Mouse (Mus musculus) forebrain, embryonic 14.5 days (tissue): ENCODE data around the gene Tep1. TPM values are rescaled to one million over a fixed set of nuclear protein-coding genes. Genes with fewer than 3 reads are reported as not detected.

Source experiments
- ATAC-seq: fragments of 200-750 bp; cut with Nextera tagmentation; 2 replicates; pipeline ENCODE4 v1.8.0; 2017; ENCODE audit warnings: mild to moderate bottlenecking, moderate library complexity
- DNase-seq: peaks from one replicate; pipeline ENCODE4 v3.0.0-alpha.2; 2015; ENCODE audit warnings: low spot score
- H3K27ac ChIP-seq: fragments of 300-500 bp; sonication (generic); 2 replicates; pipeline ENCODE4 v1.5.1; 2014; ENCODE audit warnings: low read depth, mild to moderate bottlenecking, control low read depth, low read length, moderate library complexity
- H3K27me3 ChIP-seq: fragments of 300-500 bp; sonication (generic); replicated peaks from 2 replicates; pipeline ENCODE4 v1.6.1; 2014; ENCODE audit warnings: low read length, control low read depth, mixed read lengths; ENCODE audit not compliant: control insufficient read depth, insufficient read depth
- H3K36me3 ChIP-seq: fragments of 300-500 bp; sonication (generic); 2 replicates; pipeline ENCODE4 v1.6.1; 2014; ENCODE audit warnings: low read length, control low read depth; ENCODE audit not compliant: control insufficient read depth, insufficient read depth
- H3K4me1 ChIP-seq: fragments of 300-500 bp; sonication (generic); 2 replicates; pipeline ENCODE4 v1.6.1; 2014; ENCODE audit warnings: antibody characterized with exemption, low read length, control low read depth; ENCODE audit not compliant: control insufficient read depth, insufficient read depth
- H3K4me2 ChIP-seq: fragments of 300-500 bp; sonication (generic); 2 replicates; pipeline ENCODE4 v1.6.1; 2014; ENCODE audit warnings: mild to moderate bottlenecking, control low read depth, low read length
- H3K4me3 ChIP-seq: fragments of 300-500 bp; sonication (generic); 2 replicates; pipeline ENCODE4 v1.5.1; 2014; ENCODE audit warnings: low read depth, low read length, control low read depth
- H3K9ac ChIP-seq: fragments of 300-500 bp; sonication (generic); 2 replicates; pipeline ENCODE4 v1.6.1; 2014; ENCODE audit warnings: mild to moderate bottlenecking, low read length, control low read depth, moderate library complexity
- H3K9me3 ChIP-seq: fragments of 300-500 bp; sonication (generic); replicated peaks from 2 replicates; pipeline ENCODE4 v1.6.1; 2016; ENCODE audit warnings: low read length, control low read depth, mixed read lengths; ENCODE audit not compliant: control insufficient read depth
- WGBS: fragments of 180-500 bp; shearing (Covaris S2); extraction: QIAGEN DNeasy Blood & Tissue Kit; methylation state at CpG from one replicate; pipeline ENCODE4 v1.1.7; 2014; 5-methylcytosine and 5-hydroxymethylcytosine counted together
- polyA plus RNA-seq: library from polyadenylated mRNA; unstranded; fragments of >200 nt; fragmentation: Nextera tagmentation; extraction: Ambion mirVana; gene quantifications from 2 replicates; pipeline ENCODE4 v1.2.1, GENCODE M21; 2014

Tep1 gene
- polyA plus RNA-seq, 1 experiment from 2014 or later, result 1.3 TPM

DNA sequence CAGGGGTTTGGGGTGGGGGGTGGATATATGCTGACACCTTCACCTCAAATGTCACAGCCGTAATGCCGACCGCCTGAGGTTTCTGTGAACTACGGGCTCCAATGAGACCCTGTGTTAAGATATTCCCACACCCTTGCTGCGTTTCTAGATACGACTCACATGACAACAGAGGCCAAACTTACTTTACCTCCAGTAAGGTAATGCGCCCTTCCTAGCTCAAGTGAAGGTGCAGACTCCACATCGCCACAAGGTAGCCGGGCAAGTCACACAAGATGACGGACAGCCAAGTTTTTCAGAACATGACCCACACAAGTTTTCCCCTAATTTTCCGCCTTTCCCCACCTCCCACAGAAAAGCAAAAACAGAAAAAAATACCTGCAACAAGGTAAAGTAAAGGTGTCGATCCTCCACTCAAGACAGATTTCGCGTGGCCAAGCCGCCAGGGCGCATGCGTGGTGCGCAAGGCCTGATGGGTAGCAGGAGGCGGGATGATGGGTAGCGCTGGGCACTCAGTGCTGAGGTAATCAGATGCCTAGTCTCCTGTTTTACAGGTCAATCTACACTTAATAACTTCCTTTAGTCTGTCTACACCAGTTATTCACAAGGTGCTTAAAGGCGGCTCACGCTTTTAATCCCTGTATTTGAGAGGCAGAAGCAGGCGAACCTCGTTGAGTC lies 75.0 kb downstream of the Tep1 start:
- no peak for ATAC-seq
- 93% methylated on average over 24 of the region's 24 CpGs for WGBS
- no peak overlapping the region for H3K9ac ChIP-seq
- no peak overlapping the region for H3K4me3 ChIP-seq
- no peak overlapping the region for H3K4me2 ChIP-seq
- H3K4me1 ChIP-seq, result no peaks in the 10 kb centered on the region
- H3K27me3 ChIP-seq, result no peaks in the 10 kb centered on the region
- H3K9me3 ChIP-seq, result no peaks in the 10 kb centered on the region
- no peak for DNase-seq
- no peak overlapping the region for H3K27ac ChIP-seq
- no peaks in the 10 kb centered on the region for H3K36me3 ChIP-seq

- H3K9ac ChIP-seq, result no peak overlapping the region
- no peak overlapping the region for H3K27ac ChIP-seq
- peaks cover 6% of the 10 kb centered on the region; the same call in 1 of the 2 replicates for H3K4me1 ChIP-seq
- DNase-seq (peak; percentile 56), ATAC-seq (no peak)
- H3K36me3 ChIP-seq, result no peaks in the 10 kb centered on the region
- H3K9me3 ChIP-seq, result no peaks in the 10 kb centered on the region
- WGBS, result 24% methylated on average over 2 of the region's 2 CpGs
- no peak overlapping the region for H3K4me3 ChIP-seq
- H3K4me2 ChIP-seq, result no peak overlapping the region
- no peaks in the 10 kb centered on the region for H3K27me3 ChIP-seq
Measured at GRCm38 (mm10) chr14:50788157-50788556, 82.2 kb downstream of the Tep1 start.

- DNase-seq (peak; percentile 93), ATAC-seq (peak; percentile 97)
- peak within 1 kb of the TSS; percentile 58 for H3K4me2 ChIP-seq
- peaks cover 14% of the 10 kb centered on the region for H3K36me3 ChIP-seq
- WGBS, result under 1% methylated on average over 21 of the region's 21 CpGs
- H3K27me3 ChIP-seq, result no peaks in the 10 kb centered on the region
- H3K4me1 ChIP-seq, result peaks cover 6% of the 10 kb centered on the region; the same call in 1 of the 2 replicates
- peak within 1 kb of the TSS; percentile 72 for H3K4me3 ChIP-seq
- peak within 1 kb of the TSS; percentile 84 for H3K27ac ChIP-seq
- peak within 1 kb of the TSS; percentile 82 for H3K9ac ChIP-seq
- H3K9me3 ChIP-seq, result no peaks in the 10 kb centered on the region
Measured at GRCm38 (mm10) chr14:50785251-50785637, 85.1 kb downstream of the Tep1 start, which contains the start of gene Ttc5. Ttc5 (minus strand) TSS chr14:50785519.

DNA sequence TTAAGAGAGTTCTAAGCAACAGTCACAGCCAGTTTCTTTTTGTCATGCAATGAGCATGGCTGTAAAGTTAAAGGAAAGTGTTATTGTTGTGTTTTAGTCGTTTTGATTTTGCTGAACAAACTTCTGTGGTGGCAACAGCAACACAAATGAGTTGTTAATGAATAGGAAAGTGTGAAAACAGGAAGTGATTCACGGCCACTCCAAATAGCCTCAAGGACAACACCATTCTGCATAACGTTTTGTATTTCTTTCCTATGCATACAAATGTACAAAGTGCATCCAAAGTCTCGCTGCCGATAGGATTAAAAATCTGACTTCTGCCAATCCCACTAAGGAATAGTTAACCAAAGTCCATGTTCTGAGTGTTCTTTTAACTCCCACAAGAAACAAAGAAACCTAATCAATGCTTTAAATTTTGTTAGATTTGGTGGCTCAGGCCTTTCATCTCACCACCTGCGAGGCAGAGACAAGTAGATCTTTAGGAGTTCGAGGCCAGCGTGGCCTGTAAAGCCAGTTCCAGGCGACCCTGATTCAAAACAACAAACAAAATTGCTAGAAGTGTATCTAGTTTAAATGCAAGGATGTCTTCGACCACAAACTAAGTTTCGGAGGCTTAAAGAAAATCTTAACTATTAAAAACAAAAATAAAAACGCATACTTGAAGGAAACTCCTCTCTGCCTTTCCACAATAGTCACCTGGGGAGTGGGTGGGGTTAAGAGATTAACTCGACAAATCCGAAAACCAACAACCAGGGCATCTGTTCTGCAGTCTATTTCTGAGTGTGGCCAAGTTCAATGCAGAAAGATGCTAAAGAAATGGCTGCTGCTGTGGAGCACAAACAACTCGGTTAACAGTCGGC lies 85.7 kb downstream of the Tep1 start:
- Histone ChIP-seq H3K4me1 (peaks cover 6% of the 10 kb centered on the region; the same call in 1 of the 2 replicates), H3K27ac (peak overlapping the region; percentile 84), H3K4me2 (peak overlapping the region; percentile 58), H3K36me3 (peaks cover 19% of the 10 kb centered on the region), H3K27me3 (no peaks in the 10 kb centered on the region), H3K9ac (peak overlapping the region; percentile 82), H3K9me3 (no peaks in the 10 kb centered on the region), H3K4me3 (peak overlapping the region; percentile 72)
- ATAC-seq, result no peak
- DNase-seq, result peak; percentile 4
- WGBS, result 22% methylated on average over 16 of the region's 16 CpGs

- ATAC-seq (no peak), DNase-seq (no peak)
- no peak overlapping the region for H3K4me2 ChIP-seq
- H3K36me3 ChIP-seq, result peaks cover 32% of the 10 kb centered on the region
- no peak overlapping the region for H3K27ac ChIP-seq
- H3K9ac ChIP-seq, result no peak overlapping the region
- peaks cover 6% of the 10 kb centered on the region; the same call in 1 of the 2 replicates for H3K4me1 ChIP-seq
- H3K4me3 ChIP-seq, result no peak overlapping the region
- 90% methylated on average over 3 of the region's 3 CpGs for WGBS
- no peaks in the 10 kb centered on the region for H3K9me3 ChIP-seq
- no peaks in the 10 kb centered on the region for H3K27me3 ChIP-seq
Measured at GRCm38 (mm10) chr14:50782166-50782565, 88.2 kb downstream of the Tep1 start.

Other genes starting within 250 kb of the Tep1 start
- not detected in 2 replicates for gene Olfr745, start 231.2 kb downstream of the Tep1 start, polyA plus RNA-seq
- gene Olfr746, start 223.5 kb downstream of the Tep1 start, polyA plus RNA-seq, result not detected in 2 replicates
- gene Olfr747, start 177.4 kb downstream of the Tep1 start, polyA plus RNA-seq, result not detected in 2 replicates
- gene Olfr748, start 163.2 kb downstream of the Tep1 start, polyA plus RNA-seq, result not detected in 2 replicates
- gene Olfr749, start 125.5 kb downstream of the Tep1 start, polyA plus RNA-seq, result not detected in 2 replicates
- 152 and 161 TPM in 2 replicates for gene Ttc5, start 85.0 kb downstream of the Tep1 start, polyA plus RNA-seq
- 0.11 TPM in 1 of 2 replicates, not detected in the other for gene Ccnb1ip1, start 62.8 kb downstream of the Tep1 start, polyA plus RNA-seq
- gene Parp2, start 62.7 kb downstream of the Tep1 start, polyA plus RNA-seq, result 58.7 and 60.9 TPM in 2 replicates
- 0.25 and 0.36 TPM in 2 replicates for gene Klhl33, start 26.9 kb upstream of the Tep1 start, polyA plus RNA-seq
- 160 and 180 TPM in 2 replicates for gene Osgep, start 54.3 kb upstream of the Tep1 start, polyA plus RNA-seq
- 322 and 355 TPM in 2 replicates for gene Apex1, start 54.4 kb upstream of the Tep1 start, polyA plus RNA-seq
- gene Pip4p1, start 60.3 kb upstream of the Tep1 start, polyA plus RNA-seq, result 81.4 and 86.0 TPM in 2 replicates
- 20.5 and 28.2 TPM in 2 replicates for gene Pnp, start 60.5 kb upstream of the Tep1 start, polyA plus RNA-seq
- gene Gm49342, start 74.0 kb upstream of the Tep1 start, polyA plus RNA-seq, result 2.5 TPM in 1 of 2 replicates, not detected in the other
- gene Pnp2, start 85.4 kb upstream of the Tep1 start, polyA plus RNA-seq, result 0.46 and 0.69 TPM in 2 replicates
- not detected in 2 replicates for gene Rnase10, start 137.2 kb upstream of the Tep1 start, polyA plus RNA-seq
- gene Rnase9, start 171.3 kb upstream of the Tep1 start, polyA plus RNA-seq, result not detected in 2 replicates
- not detected in 2 replicates for gene Rnase11, start 179.6 kb upstream of the Tep1 start, polyA plus RNA-seq
- not detected in 2 replicates for gene Rnase12, start 187.1 kb upstream of the Tep1 start, polyA plus RNA-seq
- gene Olfr750, start 203.9 kb upstream of the Tep1 start, polyA plus RNA-seq, result not detected in 2 replicates
- gene Rnase4, start 220.5 kb upstream of the Tep1 start, polyA plus RNA-seq, result 11.5 and 14.2 TPM in 2 replicates
- gene Ang, start 220.6 kb upstream of the Tep1 start, polyA plus RNA-seq, result 2.2 and 2.8 TPM in 2 replicates
- gene Eddm3b, start 243.9 kb upstream of the Tep1 start, polyA plus RNA-seq, result not detected in 2 replicates